Mouse (Mus musculus) right cerebral cortex, adult 2 months (tissue): Measurements from ENCODE around the gene Slc9a4.

Experiments used
- DNase-seq, 2 experiments: peaks; one replicate each; pipeline ENCODE4 v3.0.0; 2021 to 2022; ENCODE audit warnings: low spot score in 2 of 2

Gene Slc9a4

DNA sequence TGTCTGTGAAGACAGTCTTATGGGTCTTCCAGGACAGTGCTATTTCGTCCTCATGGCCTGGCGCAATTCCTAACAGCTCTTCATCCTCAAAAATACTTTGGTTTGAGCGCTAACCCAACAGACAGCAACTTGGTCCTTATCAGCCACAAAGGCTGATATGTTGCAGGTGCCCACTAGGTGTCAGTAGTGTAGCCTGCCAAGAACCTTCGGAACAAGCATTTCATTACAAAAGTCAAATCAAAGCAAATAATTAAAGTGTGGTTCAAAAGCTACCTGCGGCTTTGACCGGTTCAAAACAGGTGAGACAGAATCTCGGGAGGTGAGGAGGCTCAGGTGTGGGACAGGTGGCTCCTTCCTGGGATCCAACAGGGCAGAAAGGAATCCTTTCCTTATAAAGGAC lies at the start of gene Slc9a4:
Gene Slc9a4 (plus strand): TSS at position 298 of the 400 bp plus-strand sequence.
- peak; percentile 54 to 67 for DNase-seq

DNA sequence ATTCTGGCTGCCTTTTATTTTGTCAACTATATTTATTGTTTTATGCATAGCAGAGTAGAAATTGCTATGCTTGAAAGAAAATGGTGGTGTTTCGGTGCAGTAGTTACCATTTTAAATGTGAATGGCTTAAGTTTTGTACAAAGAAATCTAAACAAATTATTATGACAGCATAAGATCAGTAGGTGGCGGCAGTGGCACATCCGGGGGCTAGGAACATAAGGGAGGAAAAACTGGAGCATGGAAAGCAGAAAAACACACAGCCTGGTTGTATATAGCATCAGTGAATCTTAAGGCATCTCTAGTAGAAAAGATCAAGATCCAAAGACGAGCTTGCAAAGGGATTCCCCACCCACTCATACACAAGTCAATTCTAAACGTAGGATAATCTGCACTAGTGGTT lies 42.3 kb upstream of the Slc9a4 start:
- no peak for DNase-seq

DNA sequence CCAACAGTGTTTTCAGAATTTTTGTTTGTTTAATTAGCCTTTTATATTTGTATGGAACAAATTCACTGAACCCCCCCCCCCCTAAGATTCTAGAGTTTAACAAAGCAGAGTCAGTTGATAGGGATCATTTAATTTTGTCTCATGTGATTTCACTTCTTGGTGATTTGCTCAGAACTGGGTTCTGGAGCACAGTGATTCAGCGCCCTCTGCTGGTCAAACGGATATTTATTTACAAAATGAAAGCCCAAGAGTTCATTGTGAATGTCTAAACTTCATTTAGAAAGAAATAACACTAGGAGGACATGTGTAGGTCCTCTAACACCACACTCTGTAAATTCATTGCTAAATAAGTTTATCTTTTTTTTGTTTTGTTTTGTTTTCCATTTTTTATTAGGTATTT lies 35.2 kb upstream of the Slc9a4 start:
- DNase-seq, result peak; percentile 66 to 80

DNA sequence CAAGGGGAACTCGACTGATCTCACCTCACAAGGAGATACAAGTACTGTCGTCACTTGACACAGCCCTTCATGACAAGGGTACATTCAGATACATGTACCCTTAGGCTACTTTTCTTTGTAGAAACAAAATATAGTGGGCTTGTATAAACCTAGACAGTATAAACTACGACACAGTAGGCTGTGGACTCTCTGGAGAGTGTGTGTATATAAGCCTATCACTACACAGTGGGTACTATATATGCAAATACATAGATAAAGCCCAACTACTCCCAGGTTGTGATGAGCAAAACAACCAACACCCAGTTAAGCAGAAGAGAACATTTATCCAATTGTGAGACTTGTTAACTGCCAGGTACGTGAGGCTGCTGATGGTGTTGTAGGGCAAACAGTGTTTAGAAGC lies 33.2 kb upstream of the Slc9a4 start:
- no peak for DNase-seq

DNA sequence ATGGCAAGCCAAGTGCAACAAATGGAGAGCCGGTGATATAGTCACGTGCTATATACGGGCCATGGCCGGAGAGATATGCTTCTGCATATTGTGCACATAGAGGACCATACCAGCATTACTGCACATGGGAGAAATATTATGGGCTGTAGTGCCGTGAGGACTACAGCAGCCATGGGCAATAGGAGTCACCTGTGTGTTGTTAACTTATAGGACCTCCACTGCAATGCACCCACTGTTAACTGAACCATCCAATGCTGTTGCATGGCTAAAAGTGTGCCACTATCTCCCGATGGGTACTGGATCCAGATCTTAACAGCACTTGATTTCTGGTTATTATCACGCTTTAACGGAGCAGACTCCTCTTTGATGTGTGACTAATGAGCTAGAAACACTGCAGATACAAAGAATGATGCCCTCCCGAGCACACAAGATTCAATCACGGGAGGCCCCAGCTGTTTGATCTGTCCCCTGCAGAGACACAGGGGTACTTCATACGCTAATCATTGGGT lies 32.8 kb upstream of the Slc9a4 start:
- DNase-seq, result no peak

DNA sequence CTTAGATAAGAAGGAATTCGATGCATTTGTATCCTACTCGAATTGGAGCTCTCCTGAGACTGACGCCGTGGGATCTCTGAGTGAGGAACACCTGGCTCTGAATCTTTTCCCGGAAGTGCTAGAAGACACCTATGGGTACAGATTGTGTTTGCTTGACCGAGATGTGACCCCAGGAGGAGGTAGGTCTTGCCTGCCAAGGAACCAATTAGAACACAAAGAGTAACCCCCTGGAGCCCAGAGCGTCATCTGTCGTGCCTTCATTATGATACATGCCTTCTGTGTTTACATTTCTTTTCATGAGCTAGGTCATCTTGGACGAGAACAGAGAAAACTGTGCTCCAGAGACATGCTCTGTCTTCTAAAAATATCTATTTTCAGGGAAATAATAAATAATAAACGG lies 32.1 kb upstream of the Slc9a4 start:
- no peak for DNase-seq

DNA sequence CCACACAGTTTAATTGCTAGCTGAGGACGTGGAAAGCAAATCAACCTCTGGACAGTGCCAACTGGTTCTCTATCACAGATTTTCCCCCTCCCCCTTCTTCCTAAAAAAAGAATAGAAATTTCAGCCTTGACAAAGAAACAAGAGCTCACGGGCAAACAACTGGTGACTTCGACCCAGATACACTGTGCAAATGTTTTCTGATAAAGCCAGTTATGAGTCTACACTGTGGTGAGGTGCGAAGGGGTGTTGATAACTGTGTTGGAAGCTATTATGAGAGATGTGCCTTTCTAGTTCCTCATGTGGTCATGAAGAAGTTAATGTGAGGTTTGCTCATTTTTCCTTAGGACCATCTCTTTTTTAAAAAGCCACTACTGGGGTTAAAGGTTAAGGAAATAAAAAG lies 10.5 kb upstream of the Slc9a4 start:
- no peak for DNase-seq

DNA sequence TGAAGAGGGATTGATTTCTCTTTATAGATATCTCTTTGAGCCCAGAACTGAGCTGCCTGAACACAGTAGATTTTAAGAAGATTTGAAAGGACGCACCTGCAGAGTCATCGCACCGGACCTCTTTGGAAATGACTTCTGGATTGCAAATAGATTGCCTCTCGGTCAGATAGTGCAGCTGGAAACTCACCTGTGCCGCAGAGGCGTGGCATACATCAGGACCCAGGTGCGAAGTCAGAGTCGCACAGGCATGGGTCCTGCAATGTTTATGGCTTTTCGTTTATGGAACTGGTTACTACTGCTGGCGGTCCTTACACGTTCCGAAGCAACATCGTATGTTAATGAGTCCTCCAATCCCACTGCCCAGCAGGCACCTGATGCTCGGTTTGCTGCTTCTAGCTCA lies 388 bp downstream of the Slc9a4 start:
- DNase-seq, result no peak

DNA sequence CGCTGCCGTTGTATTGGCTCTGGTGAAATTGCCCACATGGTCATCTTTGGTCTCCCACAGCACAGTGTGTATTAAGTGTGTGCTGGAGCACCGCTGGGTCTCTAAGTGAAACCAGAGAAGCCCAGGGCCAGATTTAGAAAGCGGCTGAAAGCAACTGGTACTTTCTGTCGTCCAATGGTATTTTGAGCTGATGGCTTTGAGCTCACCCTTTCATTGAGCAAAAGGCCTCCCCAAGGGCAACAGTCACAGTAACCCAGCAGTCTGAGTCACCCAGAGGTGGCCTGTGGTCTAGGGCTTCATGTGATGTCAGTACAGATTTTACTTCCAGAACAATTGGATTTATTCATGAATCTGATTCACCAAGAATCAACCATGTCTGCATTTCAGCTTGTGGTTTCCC lies 6.9 kb downstream of the Slc9a4 start:
- no peak for DNase-seq

DNA sequence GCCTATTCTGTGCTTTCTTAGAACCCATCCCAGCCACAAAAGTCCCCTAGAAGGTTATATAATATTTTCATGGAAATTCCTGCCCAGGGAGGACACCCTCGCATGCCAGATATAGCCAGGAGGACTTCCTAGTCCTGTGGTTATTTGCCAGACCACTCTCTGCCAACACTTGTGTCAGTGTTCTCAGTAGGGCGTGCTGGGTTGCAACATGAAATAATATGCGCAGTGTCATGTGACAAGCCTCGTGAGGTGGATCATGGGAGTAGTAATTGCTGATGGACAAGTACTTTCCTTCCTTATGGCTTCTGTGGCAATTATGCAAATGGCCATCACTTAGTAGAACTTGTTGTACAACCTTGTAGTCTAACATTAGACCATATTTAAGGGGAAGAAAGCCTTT lies 11.1 kb downstream of the Slc9a4 start:
- DNase-seq, result no peak

DNA sequence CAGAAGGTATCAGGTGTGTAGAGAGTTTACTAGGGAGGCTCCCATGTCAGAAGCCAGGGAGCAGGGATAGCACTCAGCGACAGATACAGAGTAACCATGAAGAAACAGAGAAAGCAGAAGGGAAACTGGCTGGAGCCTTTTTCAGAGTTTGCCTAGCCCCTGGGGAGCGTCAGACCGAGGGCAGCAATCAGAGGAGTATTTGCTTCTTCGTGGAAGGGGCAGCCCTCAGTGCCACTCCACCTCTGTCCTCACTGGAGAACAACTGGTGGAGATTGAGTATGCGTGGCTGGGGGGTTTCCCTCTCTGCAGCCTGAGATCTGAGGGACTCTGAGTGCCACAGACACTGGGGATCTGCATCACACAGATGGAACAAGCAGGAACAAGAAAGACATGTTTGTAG lies 17.9 kb downstream of the Slc9a4 start:
- no peak for DNase-seq

DNA sequence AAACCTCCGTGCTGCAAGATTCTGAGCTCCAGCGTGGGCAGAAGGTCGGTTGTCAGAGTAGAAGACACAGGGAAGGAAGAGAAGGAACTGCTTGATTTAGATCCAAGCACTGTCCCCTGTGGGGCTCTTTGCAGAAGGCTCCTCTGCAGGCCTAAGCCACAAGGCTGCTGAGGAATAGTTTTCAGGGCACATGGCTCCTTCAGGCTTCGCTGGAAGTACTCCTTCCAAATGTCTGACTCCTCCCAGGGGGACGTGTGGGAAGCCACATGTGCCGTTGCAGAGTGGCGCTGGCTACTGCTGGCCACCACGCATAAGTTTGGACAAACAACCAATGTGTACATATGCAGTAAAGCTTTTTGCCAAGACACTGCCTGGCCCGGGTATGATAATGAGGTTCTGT lies 19.8 kb downstream of the Slc9a4 start:
- peak; percentile 6 to 9 for DNase-seq

DNA sequence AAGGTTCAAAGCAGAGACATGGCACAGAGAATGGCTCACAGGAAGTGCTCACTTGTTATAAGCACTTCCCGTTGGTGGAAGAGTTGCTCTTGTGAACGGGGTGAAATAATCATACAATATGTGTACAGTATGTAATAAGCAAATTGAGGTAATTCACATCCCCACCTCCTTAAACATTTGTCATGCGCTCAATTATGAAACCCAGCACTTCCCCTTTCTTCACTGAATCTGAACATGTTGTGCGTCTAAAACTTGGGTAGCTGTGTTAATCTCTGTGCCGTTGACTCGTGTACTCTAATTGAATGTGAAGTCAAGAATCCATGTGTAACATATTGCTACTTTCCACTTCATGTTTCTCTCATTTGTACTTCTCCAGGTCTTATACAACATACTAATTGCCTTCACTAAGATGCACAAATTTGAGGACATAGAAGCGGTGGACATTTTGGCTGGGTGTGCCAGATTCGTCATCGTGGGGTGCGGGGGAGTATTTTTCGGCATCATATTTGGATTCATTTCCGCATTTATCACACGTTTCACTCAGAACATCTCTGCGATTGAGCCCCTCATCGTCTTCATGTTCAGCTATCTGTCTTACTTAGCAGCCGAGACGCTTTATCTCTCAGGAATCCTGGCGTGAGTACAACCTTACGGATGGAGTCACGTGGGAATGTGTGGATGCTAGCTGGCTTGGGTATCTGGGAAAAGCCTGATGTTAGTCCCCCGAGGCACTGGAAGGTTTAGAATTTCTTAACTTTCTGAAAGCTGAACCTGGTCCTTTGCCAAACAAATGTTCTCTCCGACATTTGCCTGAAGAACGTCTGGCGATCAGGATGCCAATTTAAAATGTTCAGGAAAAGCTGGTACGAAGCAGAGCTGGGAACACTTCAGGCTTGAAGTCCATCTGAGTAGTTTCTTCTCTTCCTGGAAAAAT lies 20.8 kb downstream of the Slc9a4 start:
- peak; percentile 40 to 60 for DNase-seq

DNA sequence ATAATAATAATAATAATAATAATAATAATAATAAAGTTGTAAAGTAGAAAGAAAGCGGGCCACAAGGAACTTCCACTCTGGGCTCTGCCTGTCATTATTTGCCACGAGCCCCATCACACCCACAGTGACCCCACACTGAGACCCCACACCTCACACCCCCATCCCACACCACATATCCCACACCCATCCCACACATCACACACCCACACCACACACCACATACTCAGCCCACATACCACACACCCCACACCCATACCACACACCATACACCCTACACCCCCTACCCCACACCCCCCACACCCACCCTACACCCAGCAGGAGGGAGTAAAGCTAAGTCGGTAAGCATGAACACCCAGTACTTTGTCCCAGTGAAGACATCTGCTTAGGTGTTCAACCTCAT lies 21.6 kb downstream of the Slc9a4 start:
- no peak for DNase-seq

DNA sequence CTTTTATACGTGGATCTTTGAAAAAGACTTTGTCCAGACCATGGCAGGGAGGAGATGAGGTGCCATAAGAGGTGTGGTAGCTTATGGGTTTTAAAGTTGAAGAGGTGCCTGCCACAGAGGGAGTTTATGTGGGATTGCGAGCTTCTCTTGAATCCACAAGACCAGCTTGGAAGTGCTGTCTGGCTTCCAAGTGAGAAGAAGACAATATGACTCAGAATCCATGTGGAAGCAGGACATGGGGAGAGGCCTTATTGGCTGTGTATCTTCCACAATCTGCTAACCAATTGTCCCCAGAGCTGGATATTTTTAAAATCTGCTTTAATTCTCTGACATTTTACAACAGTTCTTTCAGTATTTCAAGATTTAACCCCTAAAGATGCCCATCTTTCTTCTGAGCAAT lies 33.3 kb downstream of the Slc9a4 start:
- DNase-seq, result no peak

DNA sequence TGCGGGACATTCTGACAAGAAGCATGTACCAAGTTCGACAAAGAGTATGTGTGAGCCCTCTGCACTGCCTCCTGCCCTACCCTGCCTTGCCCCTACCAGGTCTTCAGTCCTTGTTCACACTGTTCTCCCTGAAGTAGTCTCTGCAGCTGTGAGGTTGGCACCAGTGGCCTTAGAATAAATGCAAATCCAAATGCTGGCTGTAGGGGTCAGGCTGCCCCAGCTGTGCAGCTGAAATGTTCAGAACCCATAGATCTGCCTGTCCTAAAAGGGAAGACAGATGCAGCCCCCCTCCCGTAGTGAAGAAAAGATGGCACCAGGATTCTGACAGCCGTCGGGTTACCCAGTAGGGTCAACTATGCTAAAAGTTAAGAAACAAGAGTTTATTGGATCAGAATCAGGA lies 39.2 kb downstream of the Slc9a4 start:
- DNase-seq, result no peak

DNA sequence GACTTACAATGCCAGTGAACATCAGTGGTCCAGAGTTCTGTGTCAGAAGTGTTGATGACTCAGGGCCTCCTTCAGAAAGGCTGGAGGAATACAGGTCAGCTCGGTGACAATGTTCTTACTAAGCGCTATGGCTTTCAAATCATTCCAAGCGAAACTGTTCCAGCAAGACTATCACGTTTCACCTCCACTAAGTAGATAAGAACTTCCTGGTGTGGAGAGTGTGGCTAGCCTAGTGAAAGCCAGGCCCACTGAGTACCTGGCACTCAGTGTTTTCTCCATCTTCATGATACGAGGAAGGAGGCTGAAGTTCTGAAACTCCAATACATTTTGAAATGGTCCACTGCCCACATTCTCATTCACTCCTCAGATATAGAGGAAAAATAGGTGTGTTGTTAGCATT lies 40.0 kb downstream of the Slc9a4 start:
- DNase-seq, result no peak

DNA sequence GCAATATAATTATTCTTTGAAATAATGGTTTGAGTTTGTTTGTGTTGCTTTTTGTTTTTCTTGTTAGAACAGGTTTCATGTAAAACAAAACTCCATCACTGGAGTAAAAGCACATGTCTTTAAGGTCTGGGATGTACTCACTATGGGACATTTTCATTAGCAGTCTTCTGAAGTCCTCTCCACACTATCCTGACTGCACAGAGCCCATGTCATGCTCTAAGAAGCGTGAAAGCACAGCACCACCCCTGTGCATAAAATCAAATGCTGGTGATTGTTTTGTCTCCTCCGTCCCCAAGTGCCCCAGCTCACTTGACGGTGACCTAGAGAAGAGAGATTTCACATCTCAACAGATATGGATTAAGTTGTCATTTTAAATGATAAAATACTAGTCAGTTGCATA lies 45.1 kb downstream of the Slc9a4 start:
- DNase-seq, result no peak

DNA sequence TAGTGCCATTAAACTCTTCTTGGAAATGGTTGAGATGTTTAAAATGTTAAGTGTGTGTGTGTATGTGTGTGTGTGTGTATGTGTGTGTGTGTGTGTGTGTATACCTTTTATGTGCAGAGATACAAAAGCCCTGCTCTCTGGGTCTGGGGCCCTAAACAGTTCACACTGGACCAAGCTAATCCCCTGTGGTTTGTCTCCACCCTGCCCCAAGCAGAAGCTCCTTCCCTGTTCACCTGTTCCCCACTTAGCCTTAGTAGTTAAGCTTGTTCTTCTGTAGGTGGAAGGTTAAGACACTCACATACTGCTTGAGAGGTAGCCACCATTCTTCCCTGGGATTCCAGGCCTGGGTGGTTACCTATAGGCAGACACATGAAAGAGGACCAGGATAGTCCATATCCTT lies 47.1 kb downstream of the Slc9a4 start:
- no peak for DNase-seq

DNA sequence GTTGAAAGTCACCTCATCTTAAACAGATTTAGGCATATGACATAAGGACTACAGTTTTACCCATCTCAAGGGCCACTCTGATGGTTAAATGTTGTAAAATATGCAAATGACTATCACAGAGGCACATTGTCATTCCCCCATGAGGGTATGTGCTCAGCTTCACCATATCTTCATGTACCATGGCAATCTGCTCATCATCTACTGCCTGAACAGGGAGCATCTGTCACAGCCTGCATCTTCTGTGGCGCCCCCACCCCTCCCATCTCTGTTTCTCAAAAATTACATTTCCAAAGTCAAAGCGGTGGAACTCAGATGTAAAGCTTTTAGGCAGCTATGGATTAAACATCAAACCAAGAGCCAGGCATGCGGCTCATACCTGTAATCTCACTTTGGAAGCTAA lies 48.6 kb downstream of the Slc9a4 start:
- DNase-seq, result no peak

DNA sequence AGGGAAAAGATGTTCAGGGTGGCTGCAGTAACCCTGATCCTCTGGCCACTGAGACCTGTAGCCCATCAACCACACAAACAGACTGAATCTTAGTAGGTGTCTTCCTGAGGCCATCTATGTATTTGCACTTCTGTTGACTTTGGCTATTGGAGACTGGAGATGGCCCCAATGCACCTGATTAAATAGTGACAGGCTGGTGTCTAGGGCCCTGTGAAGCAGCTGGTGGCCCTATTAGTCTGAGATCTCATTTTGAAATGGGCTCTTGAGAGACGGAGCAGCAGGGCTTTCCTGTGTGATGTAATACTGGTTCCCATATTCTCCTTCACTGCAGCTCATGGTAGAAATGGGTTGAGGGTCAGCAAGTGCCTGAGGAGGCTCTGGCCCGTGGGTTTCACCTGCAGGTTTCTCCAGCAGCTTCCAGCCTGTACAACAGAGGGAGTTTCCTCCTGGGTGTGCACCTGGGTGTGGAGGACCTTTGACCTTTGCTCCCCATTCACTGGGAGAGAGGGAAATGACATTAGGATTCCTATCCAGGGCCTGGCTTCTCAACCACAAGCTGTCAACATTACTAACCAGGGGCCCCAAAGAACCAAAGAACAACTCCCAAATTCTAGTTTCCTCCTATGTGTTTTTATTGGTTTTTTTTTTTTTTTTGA lies 52.7 kb downstream of the Slc9a4 start:
- no peak for DNase-seq

DNA sequence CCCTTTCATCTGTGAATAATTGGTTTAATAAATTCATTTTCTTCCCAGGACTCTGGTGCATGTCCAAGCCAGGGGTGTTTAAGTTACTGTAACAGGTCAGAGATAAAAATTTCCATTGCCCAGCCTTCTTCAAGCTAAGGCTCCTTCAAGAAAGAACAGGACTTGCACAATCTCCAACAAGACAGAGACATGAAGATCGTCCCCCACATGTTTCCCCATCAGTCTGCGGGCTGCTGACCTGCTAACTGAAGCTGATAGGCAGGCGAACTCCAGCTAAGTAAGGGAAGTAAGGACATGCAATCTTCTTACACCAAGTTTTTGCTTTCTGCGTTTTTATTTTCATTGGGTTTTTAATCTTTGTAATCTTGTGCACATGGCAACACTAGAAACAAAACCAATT lies 54.7 kb downstream of the Slc9a4 start:
- no peak for DNase-seq

DNA sequence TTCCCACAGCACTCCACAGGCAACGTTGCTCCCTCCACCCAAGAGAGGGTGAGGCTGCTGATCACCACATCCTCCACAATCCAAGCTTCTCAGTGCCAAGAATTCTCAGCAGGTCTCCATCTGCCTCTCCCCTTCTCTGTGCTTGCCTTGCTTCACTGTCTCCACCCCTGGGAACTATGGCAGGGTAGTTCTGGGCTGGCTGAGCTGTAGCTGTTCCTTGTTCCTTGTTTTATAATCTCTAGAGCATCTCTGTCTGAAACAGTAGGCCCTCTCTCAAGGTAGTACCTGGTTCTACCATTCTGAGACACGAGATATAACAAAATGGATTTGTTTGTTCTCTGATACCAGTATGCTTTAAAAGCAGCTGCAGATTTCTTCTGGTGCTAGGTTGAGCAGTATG lies 68.4 kb downstream of the Slc9a4 start:
- DNase-seq, result no peak
